Mouse (Mus musculus): ENCODE measurements around the gene Aloxe3. TPM values are rescaled to one million over a fixed set of nuclear protein-coding genes. Genes with fewer than 3 reads are reported as not detected.
"Not testable (repeated sequence)": the region's sequence is repeated elsewhere in the genome, so short reads cannot be mapped to it uniquely, and the experiment has no call there.

Aloxe3 gene
- total RNA-seq, 2 experiments from 2014 or later, result 3.1 to 6.4 TPM

DNA sequence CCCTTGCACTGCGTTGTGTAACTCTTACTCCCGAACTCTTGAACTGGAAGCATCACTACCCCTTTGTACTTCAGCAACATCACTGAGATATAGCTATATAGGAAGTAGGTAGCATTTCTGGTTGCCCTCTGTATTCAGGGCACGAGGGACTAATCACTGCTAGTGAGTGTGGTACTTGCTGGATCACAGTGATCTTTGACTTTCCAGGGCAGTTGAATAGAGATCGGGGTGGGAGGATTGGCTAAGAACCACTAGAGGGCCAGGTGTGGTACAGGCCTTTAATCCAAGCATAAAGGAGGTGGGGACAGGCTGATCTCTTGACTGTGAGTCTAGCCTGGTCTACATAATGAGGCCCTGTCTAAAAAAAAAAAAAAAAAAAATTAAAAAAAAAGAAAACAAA is 32.8 kb upstream of the Aloxe3 start:
- DNase-seq (ENCODE audit: low spot score in 2 of 2), result no peak
- intact Hi-C loops (cut with DNase I), result no loop called here

DNA sequence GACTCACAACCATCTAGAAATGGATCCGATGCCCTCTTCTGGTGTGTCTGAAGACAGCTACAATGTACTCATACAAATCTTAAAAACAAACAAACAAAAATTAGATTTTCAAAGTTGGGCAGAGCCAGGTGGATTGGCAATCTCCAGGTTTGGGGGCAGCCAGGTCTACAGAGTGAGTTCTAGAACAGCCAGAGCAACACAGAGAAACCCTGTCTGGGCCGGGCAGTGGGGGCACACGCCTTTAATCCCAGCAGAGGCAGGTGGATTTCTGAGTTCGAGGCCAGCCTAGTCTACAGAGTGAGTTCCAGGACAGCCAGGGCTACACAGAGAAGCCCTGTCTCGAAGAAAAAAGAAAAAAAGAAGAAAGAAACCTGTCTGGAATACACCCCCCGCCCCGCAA is 31.8 kb upstream of the Aloxe3 start:
- DNase-seq (ENCODE audit: low spot score in 2 of 2), result not testable (repeated sequence)
- intact Hi-C loops (cut with DNase I), result loop anchor here (2.0 kb wide), 1 partner anchor 27 kb away; no protein-coding TSS in a partner anchor

DNA sequence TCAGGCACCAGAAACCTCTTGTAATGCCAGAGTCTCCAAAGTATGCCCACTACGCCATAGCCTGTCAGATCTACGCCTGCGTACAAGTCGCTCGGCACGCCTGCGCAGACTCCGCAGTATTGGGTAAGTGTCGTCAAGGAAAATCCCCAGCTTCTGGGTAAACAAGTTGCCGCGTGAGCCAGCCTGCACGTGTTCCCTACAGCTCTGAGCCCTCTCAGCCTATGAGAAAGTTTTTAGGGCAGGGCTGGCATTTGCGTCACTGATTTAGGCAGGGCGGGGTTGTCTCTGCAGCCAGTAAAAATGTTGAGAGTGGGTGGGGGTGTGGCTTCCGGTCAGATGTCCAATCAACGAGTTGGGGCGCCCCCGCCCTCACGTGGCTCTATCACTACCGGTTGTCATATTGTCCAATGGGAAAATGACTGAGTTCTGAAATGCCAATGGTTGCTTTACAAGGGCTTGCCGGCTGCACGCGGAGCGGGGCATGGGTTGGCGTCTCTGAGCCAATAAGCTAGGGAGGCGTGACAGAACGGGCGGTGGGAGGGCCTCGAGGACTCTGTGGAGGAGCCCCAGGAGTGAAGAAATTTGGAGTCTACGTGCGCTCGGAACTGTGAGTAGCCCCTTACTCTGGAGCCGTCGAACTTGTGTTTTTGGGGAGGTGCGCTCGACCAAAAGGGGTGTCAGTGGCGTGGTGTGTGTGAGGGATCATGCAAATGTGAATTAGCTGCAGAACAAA is 30.8 kb upstream of the Aloxe3 start, which contains the start of gene Per1:
Gene Per1 (plus strand): TSS at position 521 of the 733 bp plus-strand sequence.
- peak; percentile 100 for DNase-seq (ENCODE audit: low spot score in 2 of 2)
- intact Hi-C loops (cut with DNase I), result loop anchor here (2.0 to 5.0 kb wide), 3 partner anchors 28 to 322 kb away; partner anchors contain the start of gene Chd3

DNA sequence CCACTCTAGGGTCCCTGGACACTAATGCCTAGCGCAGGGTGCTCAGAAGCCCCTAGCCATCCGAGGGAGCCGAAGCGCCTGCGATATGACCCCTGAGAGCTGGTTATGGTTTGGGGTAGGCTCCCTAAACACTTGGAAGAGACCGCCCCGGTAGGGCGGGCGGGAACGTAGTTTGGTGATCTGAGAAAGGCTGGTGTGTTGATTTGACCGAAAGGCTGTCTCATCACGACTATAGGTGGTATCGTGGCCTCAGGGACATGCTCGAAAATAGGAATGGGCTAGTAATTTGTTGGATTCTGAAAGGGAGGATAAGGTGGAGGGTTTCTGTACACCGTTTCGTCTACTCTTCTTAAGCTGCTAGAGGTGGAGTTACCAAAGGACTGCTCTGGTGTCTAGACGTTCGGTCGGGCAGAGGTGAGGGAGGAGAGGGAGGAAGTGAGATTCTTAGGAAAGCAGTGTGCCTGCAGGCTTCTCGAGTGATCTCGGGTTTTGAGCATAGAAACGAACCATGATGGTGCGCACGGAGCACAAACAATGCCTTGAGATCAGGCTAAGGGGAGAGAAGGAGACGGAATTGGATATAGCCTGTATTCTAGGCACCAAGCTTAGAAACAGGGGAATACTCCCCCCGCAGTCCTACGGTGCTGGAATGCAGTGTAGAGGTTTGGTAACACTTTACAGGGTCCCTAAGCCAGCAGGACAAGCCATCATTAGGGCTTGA is 30.0 kb upstream of the Aloxe3 start:
- intact Hi-C loops (cut with DNase I), result loop anchor here (2.0 to 5.0 kb wide), 3 partner anchors 29 to 322 kb away; partner anchors contain the start of gene Chd3
- DNase-seq (ENCODE audit: low spot score in 2 of 2), result no peak

DNA sequence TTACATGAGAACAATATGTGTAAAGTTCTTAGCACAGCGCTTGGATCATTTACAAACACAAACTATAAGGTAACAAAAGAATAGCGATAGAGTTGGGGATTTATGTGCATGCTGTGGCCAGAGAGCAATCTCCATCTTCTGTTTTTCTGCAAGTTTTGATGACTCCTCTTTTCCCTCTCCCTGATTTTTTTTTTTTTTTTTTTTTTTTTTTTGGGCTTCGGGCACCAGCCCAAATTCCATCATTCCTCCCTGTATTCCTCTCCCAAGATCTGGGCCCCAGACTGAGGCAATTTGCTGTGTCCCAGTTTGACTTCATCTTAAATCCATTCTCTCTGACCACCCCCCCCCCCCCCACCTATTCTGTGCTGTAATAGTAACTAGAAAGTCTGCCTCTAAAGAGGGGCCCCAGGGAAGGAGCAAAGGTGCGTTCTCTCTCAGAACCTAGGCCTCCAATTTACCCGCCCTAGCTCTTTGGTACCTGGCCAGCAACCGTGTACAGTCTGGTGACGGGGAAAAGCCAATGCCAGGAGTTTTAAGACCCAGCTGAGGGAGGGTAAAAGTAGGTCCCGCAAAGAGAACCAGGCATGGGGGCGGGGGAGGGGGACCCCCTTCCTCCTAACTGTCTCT is 29.2 kb upstream of the Aloxe3 start:
- intact Hi-C loops (cut with DNase I), result loop anchor here (5.0 kb wide), 2 partner anchors 271 to 321 kb away; partner anchors contain the start of gene Chd3
- no peak for DNase-seq (ENCODE audit: low spot score in 2 of 2)

DNA sequence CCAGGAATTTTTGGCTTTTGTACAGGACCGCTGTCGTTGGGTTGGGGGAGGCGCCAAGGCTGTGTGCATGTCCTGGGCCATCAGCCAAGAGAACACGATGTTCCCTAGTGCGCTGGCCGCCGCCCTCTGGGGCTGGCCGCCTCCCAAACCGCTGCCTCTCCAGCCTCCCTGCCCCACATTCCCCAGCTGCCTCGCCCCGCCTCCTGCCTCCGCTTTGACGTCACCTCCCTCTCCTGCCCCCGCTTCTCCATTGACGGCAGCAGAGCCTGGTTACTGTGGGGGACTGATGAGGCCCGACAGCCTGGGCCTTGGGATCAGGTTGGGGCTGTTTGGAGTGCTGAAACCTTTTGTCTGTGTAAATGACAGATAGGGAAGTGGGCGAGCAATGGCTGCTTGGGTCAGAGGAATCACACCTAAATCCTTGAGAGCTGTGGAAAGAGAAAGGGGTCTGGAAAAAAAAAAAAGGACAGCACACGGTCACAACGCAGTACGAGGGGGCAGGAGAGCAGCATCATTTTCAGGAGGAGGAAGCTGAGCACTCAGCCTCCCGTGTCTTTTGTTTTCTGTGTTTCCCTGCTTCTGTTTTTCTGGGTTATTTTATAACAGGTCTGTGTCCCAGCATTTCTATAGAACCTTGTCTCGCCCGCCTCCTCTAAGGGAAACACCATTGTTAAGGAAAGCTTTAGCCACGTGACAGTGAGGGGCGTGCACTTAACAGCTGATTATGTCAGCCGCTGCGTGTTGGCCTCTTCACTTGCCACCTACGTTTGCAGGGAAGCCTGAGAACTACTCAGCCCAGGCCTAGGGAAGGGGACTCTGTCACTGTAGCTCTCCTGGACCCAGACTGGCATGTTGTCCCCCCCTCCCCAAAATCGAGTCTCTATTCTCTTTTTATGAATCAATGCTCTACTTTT is 28.5 kb upstream of the Aloxe3 start:
- peak; percentile 94 to 99 for DNase-seq (ENCODE audit: low spot score in 2 of 2)
- intact Hi-C loops (cut with DNase I), result loop anchor here (5.0 kb wide), 2 partner anchors 270 to 320 kb away; partner anchors contain the start of gene Chd3

DNA sequence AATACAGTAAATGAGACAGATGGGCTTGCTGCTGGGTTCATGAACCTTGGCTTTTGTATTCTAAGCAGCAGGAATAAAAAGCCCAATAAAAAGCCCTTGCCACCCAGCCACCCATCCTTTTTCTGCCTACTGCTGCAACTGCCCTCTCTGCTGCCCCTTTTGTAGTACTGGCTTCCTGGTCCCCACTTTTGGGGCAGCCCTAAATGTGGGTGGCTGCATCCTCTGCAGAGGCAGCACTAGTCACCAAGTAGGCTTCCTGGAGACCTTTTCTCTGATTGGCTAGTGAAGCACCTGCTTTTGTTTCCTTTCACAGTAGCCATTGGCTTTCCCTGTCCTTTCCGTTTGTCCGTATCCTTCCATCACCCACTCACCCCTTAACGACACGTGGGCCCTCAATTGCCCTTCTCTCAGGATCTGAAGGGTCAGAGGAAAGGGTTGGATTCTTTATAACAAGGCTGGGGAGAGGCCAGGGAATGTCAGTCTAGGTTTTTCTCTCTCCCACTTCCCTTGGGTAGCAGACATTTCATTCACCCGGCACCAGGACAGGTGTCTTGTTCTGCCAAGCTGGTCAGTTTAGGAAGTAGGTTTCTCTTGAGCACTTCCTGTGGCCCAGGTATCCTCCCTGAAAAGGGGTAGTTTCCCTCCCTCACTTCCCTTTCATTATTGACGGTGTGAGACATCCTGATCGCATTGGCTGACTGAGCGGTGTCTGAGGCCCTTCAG is 27.5 kb upstream of the Aloxe3 start:
- peak in 1 of 2 experiments; percentile 74 for DNase-seq (ENCODE audit: low spot score in 2 of 2)
- intact Hi-C loops (cut with DNase I), result loop anchor here (2.0 to 5.0 kb wide), 3 partner anchors 25 to 319 kb away; partner anchors contain the start of genes 9130213A22Rik and Chd3

DNA sequence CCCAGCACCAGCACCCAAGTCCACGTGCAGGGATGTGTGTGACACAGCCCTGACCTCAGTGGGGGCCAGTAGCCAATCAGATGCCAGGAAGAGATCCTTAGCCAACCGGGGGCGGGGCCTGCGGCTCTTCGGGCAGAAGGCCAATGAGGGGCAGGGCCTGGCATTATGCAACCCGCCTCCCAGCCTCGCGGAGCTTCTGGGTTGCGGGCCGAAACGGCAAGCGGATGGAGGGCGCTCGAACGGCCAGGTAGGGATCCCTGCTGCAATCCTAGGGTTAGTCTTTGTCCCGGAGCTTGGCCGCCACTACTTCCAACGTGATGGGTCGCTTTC is 27.0 kb upstream of the Aloxe3 start:
- intact Hi-C loops (cut with DNase I), result loop anchor here (2.0 to 5.0 kb wide), 3 partner anchors 24 to 319 kb away; partner anchors contain the start of genes 9130213A22Rik and Chd3
- peak; percentile 96 to 98 for DNase-seq (ENCODE audit: low spot score in 2 of 2)

DNA sequence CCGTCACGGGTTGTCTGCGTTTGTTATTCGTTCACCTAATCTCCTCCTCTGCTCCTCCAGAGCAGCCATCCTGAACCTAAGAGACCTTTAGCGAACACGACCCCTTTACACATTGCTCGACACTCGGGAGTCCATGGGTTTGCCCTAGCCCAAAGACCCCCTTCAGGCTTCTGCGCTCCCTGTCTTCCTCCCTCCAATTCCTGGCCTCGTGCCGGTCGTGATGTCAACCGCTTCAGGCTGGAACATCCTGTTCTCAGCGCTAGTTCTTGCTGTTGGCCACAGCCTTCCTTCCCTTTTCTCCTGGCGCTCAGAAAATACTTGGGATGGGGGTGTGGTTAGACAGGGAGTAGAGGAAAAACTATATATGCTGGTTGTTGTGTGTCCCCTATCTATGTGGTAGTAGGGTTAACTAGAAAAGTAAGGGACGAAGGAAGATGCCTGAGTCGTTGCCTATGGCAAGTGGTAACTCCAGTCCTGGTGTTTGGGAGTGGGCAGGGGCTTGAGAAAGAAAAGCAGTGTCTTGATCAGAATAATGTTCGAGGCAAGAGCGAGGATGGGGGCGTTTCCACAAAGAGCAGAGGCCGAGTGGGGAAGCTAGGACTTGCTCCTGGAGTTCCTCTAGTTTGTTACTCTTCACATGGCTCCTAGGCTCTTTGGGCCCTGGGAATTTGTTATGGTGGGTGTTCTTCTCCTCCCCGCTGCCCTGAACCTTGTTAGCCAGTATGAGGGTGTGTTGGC is 26.4 kb upstream of the Aloxe3 start:
- intact Hi-C loops (cut with DNase I), result loop anchor here (2.0 to 5.0 kb wide), 3 partner anchors 23 to 318 kb away; partner anchors contain the start of genes 9130213A22Rik and Chd3
- DNase-seq (ENCODE audit: low spot score in 2 of 2), result peak; percentile 59 to 71

DNA sequence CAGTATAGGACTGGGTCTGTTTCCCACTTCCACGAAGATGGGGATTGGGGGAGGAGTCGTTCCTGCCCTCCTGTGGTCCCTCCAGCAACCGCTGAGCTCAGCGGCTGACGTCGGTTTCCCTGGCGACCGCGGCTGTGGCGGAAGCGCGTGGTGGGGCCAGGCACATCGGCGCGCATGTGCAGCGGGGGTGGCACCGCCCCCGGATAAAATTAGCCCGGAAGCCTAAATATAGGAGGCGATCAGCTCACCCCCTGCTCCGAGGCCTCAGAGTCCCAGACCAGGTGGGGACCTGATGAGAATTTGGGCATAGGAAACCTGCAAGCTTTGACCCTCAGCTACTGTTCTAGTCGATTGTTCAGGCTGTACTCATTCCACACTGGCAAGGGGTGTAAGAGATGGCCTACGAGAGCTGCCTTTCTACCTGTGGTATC is 25.8 kb upstream of the Aloxe3 start:
- peak; percentile 94 to 97 for DNase-seq (ENCODE audit: low spot score in 2 of 2)
- intact Hi-C loops (cut with DNase I), result loop anchor here (2.0 to 5.0 kb wide), 3 partner anchors 23 to 317 kb away; partner anchors contain the start of genes 9130213A22Rik and Chd3

DNA sequence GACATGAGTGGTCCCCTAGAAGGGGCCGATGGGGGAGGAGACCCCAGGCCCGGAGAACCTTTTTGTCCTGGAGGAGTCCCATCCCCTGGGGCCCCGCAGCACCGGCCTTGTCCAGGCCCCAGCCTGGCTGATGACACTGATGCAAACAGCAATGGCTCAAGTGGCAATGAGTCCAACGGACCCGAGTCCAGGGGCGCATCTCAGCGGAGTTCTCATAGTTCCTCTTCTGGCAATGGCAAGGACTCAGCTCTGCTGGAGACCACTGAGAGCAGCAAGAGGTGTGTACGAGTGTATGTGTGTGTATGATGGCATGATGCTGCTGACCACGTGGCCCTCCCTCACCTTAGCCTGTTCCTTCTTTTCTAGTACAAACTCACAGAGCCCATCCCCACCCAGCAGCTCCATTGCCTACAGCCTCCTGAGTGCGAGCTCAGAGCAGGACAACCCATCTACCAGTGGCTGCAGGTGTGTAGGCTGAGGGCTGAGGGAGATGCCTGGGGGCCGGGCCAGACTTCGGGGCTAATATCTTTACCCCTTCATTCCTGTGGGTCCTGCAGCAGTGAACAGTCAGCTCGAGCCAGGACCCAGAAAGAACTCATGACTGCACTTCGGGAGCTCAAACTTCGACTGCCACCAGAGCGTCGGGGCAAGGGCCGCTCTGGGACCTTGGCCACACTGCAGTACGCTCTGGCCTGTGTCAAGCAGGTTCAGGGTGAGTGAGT is 24.9 kb upstream of the Aloxe3 start:
- DNase-seq (ENCODE audit: low spot score in 2 of 2), result no peak
- intact Hi-C loops (cut with DNase I), result no loop called here

DNA sequence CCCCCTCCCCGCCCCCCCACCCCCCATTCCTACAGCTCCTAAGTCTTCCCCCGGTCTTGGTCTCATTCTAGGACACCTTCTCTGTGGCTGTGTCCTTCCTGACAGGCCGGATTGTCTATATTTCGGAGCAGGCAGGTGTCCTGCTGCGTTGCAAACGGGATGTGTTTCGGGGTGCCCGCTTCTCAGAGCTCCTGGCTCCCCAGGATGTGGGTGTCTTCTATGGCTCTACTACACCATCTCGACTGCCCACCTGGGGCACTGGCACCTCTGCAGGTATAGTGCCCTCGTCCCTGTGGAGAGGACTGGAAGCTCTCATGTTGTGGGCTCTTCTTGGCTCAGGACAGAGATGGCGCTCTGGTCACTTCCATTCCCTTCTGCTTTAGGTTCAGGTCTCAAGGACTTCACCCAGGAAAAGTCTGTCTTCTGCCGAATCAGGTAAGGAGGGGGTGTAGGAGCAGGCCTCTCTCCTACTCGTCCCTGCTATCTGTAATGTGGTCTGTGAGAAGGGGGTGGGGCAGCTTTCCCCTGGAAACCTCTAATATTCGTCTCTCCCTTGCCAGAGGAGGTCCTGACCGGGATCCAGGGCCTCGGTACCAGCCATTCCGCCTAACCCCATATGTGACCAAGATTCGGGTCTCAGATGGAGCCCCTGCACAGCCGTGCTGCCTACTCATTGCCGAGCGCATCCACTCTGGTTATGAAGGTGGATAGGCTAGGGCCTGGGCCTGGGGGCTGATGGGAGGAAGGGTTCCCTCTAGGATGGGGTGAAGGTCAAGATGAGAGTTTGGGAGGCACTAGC is 23.9 kb upstream of the Aloxe3 start:
- DNase-seq (ENCODE audit: low spot score in 2 of 2), result no peak
- intact Hi-C loops (cut with DNase I), result no loop called here

DNA sequence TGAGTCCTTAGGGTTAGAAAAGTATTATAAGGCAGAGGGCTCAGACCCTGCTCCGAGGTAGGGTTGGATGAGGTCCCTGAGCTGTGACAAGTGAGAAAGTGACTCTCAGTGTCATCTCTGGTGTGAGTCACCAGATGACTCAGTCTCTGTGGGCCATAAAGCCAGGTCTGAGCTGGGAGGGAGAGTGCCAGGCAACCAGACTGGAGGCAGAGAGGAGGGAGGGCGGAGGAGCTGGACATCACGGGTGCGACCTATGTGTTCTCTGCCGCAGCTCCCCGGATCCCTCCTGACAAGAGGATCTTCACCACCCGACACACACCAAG is 23.3 kb upstream of the Aloxe3 start:
- intact Hi-C loops (cut with DNase I), result no loop called here
- no peak for DNase-seq (ENCODE audit: low spot score in 2 of 2)

DNA sequence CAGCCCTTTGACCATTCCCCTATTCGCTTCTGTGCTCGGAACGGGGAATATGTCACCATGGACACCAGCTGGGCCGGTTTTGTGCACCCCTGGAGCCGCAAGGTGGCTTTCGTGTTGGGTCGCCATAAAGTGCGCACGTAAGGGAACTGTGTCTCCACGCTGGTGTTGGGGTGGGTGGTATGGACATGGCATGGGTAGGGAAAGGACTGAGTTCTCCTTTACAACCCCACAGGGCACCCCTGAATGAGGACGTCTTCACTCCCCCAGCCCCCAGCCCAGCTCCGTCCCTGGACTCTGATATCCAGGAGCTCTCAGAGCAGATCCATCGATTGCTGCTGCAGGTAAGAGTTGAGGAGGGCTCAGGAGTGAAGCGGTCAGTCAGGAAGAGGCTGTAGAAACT is 22.6 kb upstream of the Aloxe3 start:
- intact Hi-C loops (cut with DNase I), result no loop called here
- DNase-seq (ENCODE audit: low spot score in 2 of 2), result no peak

DNA sequence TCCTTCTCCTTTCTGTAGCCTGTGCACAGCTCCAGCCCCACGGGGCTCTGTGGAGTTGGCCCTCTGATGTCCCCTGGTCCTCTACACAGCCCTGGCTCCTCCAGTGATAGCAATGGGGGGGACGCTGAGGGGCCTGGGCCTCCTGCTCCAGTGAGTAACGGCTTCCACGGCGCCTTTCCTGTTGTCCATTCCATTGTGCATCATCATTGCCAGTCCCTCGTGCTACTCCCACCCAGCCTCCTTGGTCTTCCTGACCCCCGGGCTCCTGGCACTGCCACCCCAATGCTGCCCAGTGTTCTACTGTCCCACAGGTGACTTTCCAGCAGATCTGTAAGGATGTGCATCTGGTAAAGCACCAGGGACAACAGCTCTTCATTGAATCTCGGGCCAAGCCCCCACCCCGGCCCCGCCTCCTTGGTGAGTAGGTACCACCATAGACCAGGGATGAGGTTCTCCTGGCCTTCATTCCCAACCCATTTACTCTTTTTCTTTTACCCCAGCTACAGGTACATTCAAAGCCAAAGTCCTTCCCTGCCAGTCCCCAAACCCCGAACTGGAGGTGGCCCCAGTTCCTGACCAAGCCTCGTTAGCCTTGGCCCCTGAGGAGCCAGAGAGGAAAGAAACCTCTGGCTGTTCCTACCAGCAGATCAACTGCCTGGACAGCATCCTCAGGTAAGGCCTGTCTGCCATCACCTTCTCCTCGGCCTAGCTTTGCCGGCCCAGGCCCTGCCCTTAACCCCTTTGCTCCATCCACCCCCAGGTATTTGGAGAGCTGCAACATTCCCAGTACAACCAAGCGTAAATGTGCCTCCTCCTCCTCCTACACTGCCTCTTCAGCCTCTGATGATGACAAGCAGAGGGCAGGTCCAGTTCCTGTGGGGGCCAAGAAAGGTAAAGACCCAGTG is 21.9 kb upstream of the Aloxe3 start:
- DNase-seq (ENCODE audit: low spot score in 2 of 2), result no peak
- intact Hi-C loops (cut with DNase I), result no loop called here

All from left cerebral cortex, postnatal 25 days (tissue).